ENCODE assay signal across 1 mouse cellular context in the genomic region with DNA sequence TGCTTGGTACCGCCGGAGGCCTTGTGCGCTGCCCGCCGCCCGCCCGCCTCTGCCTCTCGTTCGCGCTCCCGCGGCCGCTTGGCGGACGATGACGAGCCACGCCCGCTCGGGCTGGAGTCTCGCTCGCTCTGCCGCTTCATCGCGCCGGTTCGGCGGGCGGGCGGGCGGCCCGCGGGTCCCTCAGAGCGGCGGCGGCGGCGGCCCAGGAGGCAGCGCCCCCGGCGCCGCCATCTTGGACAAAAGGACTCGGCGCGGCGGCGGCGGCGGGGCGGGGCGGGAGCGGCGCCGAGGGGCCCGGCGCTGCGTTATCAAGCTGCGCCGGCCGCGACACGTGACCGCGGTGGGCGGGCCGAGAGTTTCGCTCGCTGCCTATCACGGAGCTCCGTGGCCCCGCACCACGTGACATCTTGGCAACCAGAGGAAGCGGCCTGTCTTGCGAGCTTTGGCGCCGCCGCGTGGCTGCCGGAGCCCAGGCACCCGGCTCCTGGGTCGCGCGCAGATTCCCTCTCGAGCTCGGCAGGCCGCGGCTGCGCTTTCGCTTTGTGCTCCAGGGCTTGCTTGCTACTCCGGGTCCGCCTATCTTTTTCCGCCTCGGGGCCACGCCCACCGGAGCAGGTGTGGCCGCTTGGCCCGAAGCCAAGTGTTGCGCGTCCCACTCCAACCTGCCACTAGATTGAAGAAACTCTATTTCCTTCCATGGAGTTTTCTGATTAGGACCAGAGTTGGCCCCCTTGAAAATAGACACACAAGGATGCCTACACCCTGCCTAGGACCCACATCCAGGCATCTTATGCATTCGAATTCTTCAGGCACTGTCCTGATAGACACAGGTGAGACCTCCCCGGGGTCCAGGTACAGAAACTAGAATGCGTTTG.
TF ChIP-seq lines count a peak whose summit lies in the region.

Rbm15b (minus strand) TSS at position 601 of the 875 bp plus-strand sequence.

TF ChIP-seq in CH12.LX, 34 proteins besides CTCF, POLR2A, EP300 and RAD21 (continued from another document):
- TF ChIP-seq TCF12 (IDR thresholded peaks at IDR 0.05; ENCODE audit: low read depth, low read length) (peak; percentile 75), E2F4 (IDR thresholded peaks at IDR 0.05; ENCODE audit: insufficient replicate concordance, low read depth, low read length) (no peak), SIN3A (IDR thresholded peaks at IDR 0.05; ENCODE audit: low read length) (peak; percentile 85), NELFE (IDR thresholded peaks at IDR 0.05; ENCODE audit: low read depth, low read length) (peak; percentile 39; the same call in 1 of the 2 replicates), HCFC1 (IDR thresholded peaks at IDR 0.05; ENCODE audit: low read depth, low read length) (peak; percentile 78), MAZ (IDR thresholded peaks at IDR 0.05; ENCODE audit: low read depth, low read length) (no peak), RCOR1 (conservative IDR thresholded peaks at IDR 0.05; ENCODE audit: low read depth, low read length) (no peak), POLR2AphosphoS2 (IDR thresholded peaks at IDR 0.05; ENCODE audit: low read depth, low read length) (peak; percentile 92), UBTF (IDR thresholded peaks at IDR 0.05; ENCODE audit: low read depth, low read length) (peak; percentile 82; the same call in 1 of the 2 replicates), NRF1 (IDR thresholded peaks at IDR 0.05; ENCODE audit: low read depth, low read length) (peak; percentile 82), JUN (IDR thresholded peaks at IDR 0.05; ENCODE audit: insufficient read depth, low read depth, low read length) (no peak), ELF1 (IDR thresholded peaks at IDR 0.05; ENCODE audit: low read depth, low read length) (peak; percentile 83), ZC3H11A (IDR thresholded peaks at IDR 0.05; ENCODE audit: low read depth, low read length) (no peak), MYC (IDR thresholded peaks at IDR 0.05; ENCODE audit: low read depth, low read length) (no peak; the same call in 1 of the 2 replicates), ZNF384 (IDR thresholded peaks at IDR 0.05; ENCODE audit: low read depth, low read length) (no peak), SMC3 (IDR thresholded peaks at IDR 0.05; ENCODE audit: low read depth, low read length) (peak; percentile 53), IRF4 (IDR thresholded peaks at IDR 0.05; ENCODE audit: low read depth, low read length) (peak; percentile 53), ZMIZ1 (IDR thresholded peaks at IDR 0.05; ENCODE audit: low read depth, low read length) (no peak; the same call in 1 of the 2 replicates), USF1 (IDR thresholded peaks at IDR 0.05; ENCODE audit: low read depth, low read length) (peak; percentile 98), MAFK (IDR thresholded peaks at IDR 0.05; ENCODE audit: insufficient replicate concordance, low read length) (no peak), MEF2A (IDR thresholded peaks at IDR 0.05; ENCODE audit: borderline replicate concordance, low read depth, low read length) (peak; percentile 78; the same call in 1 of the 2 replicates), PAX5 (IDR thresholded peaks at IDR 0.05; ENCODE audit: low read length) (no peak)
